Mouse (Mus musculus): ENCODE results near the gene Slamf9.

Gene Slamf9

DNA sequence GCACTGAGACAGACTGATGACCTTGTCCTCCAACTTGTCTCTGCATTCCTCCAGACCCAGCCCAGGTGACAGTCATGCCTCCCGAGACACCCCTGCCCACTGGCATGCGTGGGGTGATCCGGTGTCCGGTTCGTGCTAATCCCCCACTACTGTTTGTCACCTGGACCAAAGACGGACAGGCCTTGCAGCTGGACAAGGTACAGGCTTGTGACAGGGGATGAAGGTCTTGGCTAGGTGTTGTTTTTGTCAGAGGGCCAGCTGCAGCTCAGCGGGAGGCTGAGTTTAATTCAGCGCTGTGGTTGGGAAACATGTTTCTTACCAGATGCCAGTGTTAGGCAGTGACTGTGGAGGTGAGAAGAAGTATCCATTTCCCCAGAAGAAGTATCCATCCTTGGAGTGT is 16.9 kb downstream of the Slamf9 start:
- DNase-seq, result no peak

DNA sequence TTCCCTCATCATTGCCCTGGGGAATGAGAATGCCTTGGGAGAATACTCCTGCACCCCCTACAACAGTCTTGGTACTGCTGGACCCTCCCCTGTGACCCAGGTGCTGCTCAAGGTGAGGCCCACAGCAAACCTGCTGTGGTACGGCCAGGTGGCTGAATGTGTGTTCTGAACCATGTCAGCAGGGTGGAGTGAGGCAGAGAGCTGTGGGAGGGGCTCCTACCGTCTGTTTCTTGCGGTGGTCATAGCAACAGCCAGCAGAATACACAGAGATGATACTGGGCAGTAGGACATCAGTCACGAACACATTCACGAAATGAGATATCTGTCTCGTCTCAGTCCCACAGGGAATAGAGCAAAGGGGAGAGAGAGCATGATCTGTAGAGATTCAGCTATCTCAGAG is 18.4 kb downstream of the Slamf9 start:
- no peak for DNase-seq

DNA sequence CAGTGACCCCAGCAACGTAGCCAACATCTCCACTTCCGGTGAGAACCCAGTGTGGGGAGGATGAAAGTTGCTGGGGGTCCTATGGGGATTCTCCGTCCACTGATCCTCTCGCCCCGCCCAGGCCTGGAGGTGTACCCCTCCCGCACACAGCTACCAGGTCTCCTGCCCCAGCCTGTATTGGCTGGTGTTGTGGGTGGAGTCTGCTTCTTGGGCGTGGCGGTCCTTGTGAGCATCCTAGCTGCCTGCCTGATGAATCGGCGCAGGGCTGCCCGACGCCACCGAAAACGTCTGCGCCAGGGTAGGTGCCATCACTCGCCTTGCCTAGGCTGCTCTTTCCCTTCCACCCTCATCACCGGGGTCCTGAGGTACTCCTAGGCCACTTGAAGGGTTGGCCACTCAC is 20.9 kb downstream of the Slamf9 start:
- no peak for DNase-seq

DNA sequence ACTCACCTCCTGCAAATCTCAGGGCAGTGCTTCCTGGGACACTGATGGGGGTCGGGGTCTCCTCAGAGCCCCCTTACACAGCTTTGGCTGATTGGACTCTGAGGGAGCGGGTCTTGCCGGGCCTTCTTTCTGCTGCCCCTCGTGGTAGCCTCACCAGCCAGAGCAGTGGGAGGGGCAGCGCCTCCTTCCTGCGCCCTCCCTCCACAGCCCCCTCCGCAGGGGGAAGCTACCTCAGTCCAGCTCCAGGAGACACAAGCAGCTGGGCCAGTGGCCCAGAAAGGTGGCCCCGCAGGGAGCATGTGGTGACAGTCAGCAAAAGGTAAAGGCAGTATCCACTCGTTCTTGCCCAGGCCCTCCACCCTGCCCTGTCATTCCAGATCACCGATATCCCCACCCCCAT is 22.3 kb downstream of the Slamf9 start:
- no peak for DNase-seq

DNA sequence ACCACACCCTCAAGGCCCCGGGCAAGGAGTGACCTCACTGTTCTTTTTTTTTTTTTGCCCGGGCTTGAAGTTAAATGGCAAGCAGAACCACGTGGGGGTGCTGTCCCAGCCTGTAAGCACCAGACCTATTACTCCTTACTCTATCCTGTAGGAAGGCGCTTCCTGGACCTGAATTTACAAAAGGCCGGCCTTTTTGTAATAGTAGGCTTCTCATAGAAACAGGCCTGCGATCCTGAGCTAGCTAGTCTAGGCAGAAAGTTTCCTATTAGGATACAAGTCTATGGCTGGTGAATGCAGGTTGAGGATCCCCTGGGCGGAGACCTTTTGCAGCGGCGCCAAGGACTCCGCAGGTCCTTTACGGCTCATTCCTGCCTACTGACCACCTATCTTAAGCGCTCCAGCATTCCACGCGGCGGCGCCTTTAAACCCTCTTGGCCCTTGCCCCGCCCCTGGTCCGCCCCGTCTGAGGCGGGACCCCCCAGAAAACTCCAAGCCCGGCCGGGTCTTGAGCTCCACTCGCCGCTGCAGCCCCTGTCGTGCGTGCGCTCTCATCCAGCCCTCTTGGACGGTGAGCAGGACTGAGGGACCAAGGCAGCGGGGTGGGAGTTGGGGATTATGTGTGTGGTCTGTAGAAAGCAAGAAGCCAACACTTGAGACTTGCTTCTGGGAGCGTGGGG is 24.7 kb downstream of the Slamf9 start, which contains the start of gene Tagln2:
Gene Tagln2, plus strand, starts transcription at position 283 of the 677 bp plus-strand sequence.
- peak; percentile 95 to 96 for DNase-seq

DNA sequence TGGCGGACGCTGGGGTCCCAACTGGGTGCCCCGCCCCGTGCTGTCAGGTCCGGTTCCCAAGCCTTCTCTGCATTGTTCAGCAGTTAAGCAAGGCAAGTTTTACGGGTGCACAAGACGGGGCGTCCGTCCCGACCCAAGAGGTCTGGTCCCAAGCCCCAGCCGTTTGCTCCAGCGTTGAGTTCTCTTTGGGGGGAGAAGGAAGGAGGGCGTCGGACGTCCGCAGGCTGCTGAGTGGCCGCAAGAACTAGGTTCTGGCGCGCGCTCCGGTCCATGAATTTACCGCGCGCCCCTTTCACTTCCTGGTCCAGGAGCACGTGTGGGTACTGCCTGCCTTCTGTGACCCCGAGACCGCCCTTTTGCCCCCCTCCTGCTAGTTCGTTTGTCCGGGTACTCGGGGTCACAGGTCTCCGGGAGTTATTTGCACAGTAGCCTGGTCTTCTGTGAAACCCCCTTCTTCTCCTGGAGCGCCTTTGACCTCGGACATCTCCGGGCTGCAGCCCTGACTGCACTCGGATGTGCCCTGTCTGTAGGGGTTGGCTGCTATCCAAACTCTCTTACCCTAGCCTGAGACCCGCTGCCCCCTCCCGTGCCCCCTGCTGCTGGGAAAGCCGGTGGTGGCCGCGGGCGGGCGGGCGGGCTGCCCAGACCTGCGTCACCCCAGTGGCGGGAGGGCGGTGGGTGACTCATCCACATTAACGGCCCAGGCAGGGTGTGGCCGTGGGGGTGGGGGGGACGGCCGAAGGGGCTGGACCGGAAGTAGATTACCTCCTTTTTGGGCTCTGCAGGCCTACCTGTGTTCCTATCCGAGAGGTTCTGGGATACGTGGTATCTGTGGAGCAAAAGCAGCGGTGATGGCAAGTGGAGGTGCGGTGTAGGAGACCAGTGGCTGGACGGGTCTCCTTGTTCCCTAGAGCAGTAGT is 25.6 kb downstream of the Slamf9 start:
- peak; percentile 84 to 88 for DNase-seq

DNA sequence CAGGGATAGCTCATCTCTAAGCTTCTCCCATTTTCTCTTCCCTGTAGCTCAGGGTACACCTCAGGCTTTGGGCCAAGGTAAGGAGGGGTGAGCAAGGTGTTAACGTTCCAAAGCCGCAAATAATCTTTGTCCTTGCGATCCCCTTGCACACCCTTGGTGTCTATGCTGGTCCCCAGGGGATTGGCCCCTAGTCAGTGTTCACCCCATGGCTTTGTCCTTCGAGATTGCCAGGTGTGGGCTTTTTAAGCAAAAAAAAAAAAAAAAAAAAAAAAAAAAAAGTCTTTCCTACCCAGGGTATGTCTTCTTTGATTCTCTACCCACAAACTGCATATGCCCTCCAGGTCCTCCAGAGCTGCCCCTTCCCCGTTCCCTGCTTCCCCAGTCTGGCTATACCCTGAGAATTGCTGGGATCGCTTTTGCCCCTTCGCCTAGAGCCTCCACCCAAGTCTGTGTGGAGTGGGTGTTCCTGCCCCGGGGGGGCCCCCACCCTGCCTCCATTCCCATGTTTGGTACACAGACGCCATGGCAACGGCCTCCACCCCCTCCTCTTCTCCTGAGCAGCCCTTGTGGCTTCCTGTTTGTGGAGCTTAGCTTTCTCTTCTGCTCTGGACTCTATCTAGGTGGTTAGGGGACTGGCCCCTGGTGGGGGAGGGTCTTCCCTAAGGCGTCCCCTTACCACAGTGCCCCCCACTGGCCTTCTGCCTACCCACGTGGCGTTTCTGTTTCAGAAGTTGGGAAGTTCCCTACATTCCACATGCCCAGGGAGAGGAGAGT is 26.4 kb downstream of the Slamf9 start:
- peak; percentile 95 to 96 for DNase-seq

DNA sequence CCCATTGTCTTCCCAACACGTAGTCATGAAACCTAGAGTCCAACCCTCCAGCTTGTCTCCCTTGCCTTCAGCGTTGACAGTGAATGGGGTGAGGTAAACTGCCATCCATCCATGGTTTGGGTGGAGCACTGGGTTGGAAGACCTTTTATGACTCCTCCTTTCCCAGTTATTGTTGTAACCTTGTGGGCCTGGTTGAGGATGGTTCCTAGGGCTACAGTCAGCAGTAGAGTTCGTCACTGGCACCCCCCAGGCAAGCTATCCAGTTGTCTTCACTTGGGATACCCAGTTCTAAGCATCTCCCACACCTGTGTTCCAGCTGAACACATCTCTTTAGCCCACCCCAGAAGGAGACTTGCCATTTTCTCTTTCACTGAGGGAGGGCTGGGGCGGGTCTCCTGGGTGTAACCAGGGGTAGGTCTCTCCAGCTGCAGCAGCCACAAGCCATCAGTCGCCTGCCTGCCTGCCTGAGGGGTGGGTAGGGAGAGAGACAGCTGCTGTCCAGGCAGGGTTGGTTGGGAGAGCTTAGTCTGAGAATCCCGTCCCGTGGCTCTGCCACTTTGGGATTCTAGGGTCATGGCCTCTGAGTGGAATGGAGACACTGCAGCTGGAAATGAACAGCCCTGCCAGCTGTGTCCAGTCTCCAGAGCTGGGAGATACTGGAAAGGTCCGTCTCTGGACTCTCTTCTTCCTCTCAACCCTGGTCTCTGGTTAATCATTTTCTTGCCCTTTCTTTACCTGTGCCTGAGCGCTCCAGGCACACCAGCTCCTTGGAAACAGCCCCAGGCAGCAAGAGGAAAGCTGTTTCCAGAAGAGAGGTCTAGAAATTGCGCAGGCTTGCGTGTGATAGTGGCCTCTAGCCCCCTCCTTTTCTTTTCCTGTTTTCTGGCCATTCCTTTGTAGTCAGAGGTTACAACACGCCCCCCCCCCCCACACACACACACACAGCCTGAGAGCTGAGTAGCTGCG is 27.3 kb downstream of the Slamf9 start:
- peak; percentile 65 to 73 for DNase-seq

DNA sequence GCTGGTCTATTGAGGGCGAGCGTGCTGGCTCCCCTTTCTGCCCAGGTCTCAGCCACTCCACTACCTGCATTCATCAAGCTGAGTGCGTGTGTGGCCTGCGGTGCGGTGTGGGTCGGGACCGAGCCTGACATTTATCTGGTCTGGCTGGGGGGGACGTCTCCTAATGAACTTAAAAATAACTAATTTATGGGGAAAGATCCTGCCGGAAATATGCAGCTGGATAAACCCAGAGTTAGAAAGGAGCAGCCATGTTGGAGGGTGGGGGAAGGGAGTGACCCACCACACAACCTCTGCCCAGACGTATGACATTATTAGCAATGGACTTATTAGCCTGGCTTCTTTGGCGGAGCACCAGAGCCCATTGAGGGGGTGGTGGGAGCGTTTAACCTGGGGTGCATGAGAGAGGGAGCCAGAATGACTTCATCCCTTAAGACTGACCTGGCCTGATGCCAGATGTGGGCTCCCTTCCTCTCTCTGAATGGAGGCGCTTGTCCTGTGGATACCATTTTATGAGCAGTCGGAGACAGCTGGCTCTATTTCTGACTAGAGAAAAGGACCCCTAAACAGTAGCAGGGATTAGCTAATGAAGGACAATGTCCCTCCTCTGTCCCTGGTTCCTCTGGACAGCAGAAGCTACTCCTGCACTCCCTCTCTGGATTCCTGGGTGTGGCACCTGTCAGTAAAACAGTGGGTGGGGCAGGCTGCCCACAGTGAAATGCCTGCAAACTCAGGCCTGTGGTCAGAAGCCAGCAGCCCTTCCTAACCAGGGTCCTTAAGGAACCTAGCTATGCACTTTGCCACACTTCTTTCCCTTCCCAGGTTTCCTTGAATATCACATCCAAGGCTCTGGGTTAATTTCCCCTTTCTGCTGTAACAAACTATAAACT is 28.2 kb downstream of the Slamf9 start:
- DNase-seq, result peak; percentile 71 to 78

DNA sequence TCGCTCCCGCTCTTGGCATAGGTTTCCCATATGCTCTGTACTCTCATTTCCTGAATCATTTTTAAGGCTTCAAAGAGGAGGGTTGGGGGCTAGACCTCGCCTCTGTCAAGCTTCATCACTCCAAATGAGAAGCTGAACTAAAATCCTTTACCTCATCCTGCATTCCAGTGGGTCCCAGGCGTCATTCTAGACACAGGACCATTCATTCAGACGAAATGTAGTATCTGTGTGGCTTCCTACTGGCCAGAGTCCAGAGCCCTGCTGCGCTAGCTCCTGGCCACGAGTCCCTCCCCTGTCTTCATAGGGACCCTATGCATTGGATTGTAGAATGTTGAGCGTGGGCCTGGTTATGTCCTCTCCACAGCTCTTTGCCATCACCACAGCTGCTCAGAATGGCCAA is 29.6 kb downstream of the Slamf9 start:
- no peak for DNase-seq

DNA sequence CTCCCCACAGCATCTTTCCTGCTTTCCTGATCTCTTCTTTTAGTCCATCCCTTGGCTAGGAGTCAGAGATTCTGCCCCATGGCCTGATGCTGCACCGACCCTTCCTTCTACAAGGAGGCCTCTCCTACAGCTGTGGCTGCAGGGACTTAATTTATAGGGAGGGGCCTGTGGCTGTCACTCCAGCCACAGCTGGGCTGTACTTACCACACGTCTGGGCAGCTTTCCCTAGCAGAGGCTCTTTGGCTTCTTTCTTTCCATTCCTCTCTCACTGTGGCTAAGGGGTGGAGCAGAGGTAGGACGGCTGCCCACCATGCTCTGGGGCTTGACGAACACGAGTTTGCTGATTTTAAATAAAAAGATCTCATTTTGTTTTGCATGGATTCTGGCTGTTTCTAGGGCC is 31.8 kb downstream of the Slamf9 start:
- peak in 1 of 2 experiments; percentile 40 for DNase-seq

DNA sequence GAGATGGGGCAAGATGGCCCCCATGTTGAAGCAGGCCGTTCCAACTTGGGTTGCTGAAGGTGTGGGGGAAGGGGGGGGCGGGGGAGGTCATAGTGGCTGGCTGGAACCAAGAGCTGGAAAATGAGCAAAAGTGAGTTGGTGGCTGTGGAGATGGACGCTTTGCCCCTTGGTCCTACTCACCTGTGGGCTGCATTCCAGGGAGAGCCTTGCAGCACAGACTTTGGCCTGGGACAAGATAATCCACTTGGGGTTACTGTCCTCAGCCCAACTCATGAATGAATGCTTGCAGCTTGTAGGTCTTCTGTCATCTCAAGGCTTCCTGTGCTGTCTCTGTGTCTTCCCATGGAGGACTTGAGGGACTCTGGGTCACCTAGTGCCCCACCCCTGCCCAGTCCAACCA is 32.5 kb downstream of the Slamf9 start:
- DNase-seq, result no peak

DNA sequence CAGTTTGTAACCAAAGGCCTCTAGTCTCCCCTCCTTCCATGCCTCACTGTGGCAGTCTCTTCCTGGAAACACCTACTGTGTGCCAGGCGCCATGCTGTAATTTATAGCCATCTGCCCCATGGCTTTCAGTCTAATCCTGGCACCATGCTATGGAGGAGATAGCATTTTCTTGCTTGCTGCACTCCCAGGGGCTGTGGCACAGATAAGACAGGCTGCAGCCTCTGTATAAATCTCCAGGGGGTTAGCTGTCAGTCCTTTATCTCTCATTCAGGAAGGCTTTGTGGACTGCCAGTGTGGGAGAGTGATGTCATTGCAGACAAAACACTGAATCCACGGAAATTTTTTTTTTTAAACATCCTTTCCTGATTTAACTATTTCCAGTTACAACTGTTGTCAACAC is 33.0 kb downstream of the Slamf9 start:
- DNase-seq, result no peak

DNA sequence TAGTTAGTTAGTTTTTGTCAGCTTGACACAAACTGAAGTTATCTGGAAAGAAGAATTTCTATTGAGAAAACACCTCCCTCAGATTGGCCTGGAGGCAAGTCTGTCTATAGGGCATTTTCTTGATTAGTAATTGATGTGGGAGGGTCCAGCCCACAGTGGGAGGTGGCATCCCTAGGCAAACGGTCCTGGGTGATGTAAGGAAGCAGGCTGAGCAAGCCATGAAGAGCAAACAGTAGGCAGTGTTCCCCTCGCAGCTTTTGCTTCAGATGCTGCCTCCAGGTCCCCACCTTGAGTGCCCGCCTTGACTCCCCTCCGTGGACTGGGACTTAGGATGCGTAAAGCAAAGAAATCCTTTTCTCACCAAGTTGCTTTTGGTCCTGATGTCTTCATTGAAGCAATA is 34.1 kb downstream of the Slamf9 start:
- no peak for DNase-seq

DNA sequence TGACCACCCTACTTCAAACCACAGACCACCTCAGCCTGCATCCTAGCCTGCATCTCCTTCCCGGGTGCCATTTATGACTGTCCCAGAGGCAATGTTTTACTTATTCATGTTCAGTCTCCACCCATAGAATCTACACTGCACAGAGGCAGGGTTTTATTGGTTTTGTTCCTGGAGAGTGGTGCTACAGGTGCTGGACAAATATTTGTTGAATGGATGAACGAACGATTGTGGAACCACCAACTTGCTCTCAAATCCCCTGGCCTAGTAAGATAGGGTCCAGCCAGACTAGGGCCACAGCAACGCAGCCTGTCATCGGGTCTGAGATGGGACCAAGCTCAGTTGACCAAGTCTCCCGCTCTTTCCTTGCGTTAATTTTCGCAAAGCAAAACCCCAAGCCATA is 34.8 kb downstream of the Slamf9 start:
- DNase-seq, result peak in 1 of 2 experiments; percentile 69

DNA sequence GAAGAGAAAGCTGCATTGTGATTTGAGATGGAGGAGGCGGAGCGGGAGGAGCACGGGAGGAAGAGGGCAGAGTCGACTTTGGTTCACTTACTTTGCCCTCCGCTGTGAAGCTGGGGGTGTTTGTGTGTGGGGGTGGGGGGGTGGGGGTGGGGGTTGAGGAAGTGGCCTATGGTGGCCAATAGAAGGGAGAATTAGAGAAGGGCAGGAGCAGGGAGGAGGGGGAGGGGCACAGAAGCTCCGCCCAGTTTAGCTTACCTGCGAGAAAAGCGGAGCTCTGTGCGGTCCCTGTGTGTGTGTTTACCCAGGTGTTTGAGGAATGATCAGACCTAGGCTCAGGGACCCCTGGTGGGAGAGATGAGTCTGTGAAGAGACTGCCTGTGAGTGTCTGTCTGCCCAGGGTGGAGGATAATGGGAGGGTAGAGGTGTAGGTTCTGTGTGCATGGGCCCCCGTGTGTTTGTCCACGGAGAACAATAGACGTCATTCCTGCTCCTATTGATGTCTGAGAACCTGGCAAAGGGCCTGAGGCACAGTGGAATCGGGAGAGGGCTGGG is 35.3 kb downstream of the Slamf9 start:
- DNase-seq, result peak; percentile 73 to 78

DNA sequence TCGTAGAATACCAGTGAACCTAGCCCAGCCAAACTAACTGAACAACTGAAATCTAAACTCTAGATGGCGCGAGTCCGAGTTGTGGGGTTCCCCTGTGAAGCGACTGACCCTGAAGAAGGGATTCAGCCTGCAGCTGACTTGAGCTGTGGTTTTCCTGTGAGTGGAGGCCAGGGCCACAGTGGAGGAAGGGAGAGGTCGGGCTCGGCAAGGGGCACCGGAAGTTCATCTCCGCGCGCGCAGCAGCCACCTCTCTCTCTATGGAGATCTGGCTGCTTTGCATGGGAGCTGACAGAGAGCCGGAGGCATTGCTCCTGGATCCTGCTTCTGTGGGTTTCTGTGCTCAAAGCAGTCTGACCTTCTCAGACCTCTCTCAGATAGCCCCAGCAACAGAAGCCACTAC is 37.8 kb downstream of the Slamf9 start:
- DNase-seq, result peak; percentile 85 to 86

DNA sequence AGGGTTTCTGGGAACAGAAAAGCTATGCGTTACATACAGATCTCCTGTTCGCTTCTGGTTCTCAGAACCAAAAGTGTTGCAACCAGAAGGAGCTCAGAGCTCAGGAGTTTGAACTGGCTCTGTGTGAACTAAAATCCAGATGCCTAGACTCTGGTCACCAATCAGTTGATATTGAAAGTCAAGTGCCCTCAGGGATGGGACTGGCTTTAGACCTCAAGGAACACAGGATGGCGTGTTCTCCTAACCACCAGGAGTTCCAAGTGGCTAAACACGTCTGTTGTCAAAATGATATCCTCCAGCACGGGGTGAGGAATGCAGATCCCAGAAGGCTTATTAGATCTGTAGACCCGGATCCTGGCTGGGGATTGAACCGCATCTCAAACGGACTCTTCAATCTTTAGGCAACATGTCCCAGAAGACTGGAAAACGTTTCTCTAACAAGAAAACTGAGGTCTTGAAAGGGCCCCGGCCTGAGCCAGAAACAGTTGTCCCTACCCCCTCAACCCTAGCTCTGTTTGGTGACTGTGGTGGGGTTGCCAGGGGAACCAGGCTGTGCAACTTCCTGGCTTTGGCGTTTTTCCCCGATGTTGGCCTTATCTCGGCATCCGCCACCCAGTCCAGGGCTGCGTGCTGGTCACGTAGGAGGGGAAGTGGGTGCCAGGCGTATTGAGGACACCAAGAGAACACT is 38.5 kb downstream of the Slamf9 start:
- peak; percentile 90 to 93 for DNase-seq

DNA sequence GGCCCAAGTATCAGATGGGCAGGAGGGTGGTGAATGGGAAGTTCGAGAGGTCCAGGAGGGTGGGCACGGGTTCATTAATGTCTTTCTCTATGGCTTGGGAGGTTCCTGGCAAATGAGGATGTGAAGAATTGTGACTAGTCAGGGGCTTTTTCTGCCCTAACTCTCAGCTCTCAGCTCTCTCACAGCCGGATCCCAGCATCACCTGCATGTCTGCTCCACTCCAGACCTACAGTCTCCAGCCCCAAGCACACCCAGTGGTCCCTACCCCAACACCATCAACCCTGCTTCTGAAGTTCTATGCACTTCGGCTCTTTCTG is 39.0 kb downstream of the Slamf9 start:
- DNase-seq, result no peak
